Mouse (Mus musculus) embryo, embryonic 10 days (tissue): ENCODE measurements around the gene Iqcn.
A peak's percentile ranks its signal among the peaks of the same experiment; 100 is the strongest.

Source experiments
- DNase-seq: peaks from one replicate; pipeline ENCODE4 v3.0.0-alpha.2; 2015; ENCODE audit warnings: low spot score

Iqcn gene

GRCm38 (mm10) chr8:70703287-70703686 is at the start of gene Iqcn:
Gene Iqcn, plus strand, starts transcription at chr8:70703457.
- no peak for DNase-seq

GRCm38 (mm10) chr8:70654121-70654520 is 49.1 kb upstream of the Iqcn start:
- DNase-seq: no peak

DNA sequence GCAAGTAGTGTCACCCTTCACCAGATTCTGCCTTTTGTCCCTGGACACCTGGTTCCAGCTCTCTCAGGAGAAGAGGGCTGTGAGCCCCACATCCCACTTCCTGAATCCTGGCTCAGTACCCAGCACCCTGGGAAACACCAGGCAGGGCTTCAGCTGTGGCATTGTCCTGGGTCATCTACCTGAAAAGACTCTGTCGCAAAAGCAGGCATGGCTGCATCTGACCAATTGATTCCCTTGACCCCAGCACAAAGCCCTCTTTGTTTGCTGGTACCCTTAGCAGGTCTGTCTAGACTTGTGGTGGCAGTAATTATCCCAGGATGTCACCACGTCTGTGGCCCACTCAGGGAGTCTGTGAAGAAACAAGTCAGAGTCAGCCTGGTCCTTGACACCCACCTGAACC is 47.8 kb upstream of the Iqcn start:
- peak; percentile 37 for DNase-seq

GRCm38 (mm10) chr8:70656193-70656790 is 47.0 kb upstream of the Iqcn start:
- peak; percentile 61 for DNase-seq

DNA sequence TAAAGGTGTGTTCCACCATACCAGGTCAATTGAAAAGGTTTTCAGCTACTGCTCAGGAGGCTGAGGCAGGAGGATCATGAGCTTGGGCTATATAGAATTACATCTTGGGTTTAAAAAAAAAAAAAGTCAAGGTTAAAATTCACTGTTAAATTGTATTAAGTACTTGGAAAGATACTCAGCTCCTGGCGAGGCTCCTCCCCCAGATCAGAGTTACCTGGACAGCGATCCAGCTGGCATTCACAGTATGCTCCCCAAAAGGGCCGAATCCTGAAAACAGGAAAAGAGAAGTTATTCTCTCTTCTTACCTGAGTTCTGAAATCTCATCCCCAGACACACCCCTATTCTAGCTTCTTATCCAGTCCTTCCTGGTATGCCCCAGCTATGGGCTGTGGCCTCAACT is 46.0 kb upstream of the Iqcn start:
- DNase-seq: no peak

DNA sequence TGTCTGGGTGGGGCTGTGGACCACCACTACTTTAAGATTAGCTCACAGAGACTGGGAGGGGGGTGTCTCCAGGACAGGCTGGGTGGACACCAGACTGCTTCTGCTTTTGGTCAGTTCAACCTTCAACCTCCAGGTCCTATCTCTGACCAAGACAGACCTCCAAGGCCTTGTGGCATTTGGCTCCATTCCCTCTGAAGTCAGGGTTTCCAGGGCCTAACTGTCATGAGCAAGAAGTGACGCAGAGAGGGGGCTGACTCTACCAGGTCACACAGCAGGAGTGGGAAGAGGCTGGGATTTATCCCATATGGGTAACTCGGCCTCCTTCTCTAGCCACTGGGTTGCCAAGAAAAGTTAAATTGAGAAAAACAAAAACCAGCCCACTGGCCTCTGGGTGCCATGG is 45.5 kb upstream of the Iqcn start:
- DNase-seq: no peak

- no peak for DNase-seq
Measured at GRCm38 (mm10) chr8:70658897-70659603, 44.2 kb upstream of the Iqcn start.

DNA sequence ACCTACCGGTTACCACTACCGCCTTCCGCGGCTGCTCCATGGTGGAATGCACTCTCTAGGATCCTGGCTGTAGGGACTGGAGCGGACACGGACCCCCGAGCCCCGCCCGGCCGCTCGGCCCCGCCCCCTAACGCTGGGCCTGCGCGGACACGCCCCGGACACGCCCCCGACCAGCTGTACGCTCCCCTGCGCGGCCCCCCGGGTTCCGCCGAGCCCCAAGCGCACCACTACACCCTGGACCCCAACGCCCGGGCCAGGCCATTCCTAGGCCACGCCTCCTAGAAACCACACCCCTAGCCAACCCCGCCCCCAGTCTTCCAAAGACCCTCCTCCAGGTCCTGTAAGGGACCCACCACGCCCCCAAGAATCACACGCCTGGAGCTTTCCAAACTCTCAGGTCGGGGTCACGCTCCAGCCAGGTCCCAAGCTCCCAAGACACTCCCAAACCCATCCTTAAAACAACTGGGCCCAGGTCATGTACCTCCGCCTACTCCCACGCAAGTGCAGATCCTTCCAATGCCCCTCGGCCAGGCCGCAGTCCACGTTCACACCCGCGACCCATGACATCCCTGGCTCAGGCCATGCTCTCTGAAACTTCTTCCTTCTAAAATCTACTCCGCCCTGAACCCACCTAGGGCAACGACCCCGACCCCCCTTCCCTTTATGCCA is 43.5 kb upstream of the Iqcn start:
- peak; percentile 90 for DNase-seq

DNA sequence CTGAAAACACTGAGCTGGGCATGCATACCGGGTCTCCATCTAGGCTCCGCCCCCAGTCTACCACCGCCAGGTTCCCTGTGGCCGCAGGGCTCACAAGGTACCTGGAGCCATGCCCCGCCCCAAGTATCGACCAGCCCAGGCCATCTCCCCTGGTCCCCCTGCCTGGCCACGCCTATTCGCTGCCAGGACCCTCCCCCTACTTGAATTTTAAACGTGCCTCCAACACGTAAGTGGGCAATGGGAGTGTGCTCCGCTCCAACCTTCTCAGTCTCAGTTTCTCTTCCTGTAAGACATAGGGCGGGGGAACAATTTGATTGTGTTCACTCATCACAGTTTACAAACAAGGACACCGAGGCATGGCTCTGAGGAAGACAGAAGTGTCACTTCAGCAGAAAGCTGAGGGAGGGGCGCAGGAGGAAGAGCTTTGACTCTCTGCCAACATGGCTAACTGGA is 43.0 kb upstream of the Iqcn start, which contains the start of gene Pgpep1:
Pgpep1 (minus strand) TSS at position 116 of the 453 bp plus-strand sequence.
- DNase-seq: peak; percentile 72

- no peak for DNase-seq
Measured at GRCm38 (mm10) chr8:70663691-70664090, 39.6 kb upstream of the Iqcn start.

GRCm38 (mm10) chr8:70664631-70665030 is 38.6 kb upstream of the Iqcn start:
- DNase-seq: no peak

DNA sequence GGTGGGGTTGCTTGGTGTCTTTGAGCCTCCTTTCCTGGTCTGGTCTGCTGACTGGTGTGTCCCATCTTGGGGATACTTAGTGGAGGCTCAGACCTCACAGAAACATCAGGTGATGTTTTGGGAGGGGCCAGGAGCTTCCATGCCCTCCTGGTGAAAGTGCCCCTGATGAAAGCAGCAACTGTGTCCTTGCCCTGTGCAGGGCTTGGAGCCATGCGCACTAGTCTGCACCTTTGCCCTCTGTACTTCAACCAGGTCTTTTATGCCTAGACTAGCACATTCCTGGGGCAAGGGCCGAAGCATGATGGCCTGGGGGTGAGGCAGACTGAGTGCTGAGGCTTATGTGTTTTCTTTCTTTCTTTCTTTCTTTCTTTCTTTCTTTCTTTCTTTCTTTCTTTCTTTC is 37.7 kb upstream of the Iqcn start:
- DNase-seq: no peak

DNA sequence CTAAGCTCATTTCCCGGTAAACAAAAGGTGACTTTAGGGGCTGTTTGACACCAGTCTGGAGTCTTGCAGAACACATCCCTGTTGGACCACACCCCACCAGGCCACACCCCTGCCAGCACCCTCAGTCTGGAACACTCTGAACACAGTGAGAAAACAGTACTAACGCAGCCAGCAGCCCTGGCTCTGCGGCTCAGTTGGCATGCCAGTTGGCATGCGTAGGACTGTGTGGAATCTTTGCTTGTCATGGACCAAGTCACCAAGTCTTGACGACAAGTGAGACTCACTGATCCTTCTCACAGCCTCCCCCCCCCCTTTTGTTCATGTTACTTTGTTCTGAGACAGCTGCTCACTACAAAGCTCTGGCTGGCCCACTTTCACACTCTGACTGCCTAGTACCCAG is 36.2 kb upstream of the Iqcn start:
- DNase-seq: no peak

DNA sequence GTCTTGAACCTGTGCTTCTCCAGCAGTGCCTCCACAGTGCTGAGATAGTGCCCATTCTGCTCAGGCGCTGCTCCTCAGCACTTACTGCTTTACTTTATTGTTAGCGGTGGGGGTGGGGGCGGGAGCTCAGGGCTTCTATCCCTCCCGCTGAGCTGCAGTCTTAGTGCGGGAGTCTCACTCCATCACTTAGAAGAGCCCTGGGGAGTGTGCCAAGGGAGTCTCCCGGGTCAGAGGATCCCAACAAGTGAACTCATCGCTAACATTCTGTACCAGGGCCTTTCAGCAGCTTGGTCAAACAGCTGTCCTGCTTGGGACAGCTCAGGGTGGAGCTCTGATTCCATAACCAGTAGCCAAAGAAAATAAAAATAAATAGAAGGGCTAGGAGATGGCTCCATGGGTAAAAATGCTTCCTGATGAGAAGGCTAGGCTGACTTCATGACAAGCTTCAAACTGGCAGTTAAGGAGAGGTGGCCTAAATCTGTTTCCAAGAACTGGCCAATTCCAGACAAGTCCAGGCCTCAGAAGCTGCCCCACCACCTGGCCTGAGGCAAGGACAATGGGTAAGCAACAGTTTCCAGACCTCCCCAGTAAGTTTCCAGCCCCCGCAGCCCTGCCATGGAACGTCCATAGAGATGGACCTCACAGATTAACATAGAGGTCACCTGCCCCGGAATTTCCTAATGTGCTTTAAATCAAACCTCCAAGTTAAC is 31.5 kb upstream of the Iqcn start:
- no peak for DNase-seq

GRCm38 (mm10) chr8:70672325-70673078 is 30.8 kb upstream of the Iqcn start:
- DNase-seq: no peak

DNA sequence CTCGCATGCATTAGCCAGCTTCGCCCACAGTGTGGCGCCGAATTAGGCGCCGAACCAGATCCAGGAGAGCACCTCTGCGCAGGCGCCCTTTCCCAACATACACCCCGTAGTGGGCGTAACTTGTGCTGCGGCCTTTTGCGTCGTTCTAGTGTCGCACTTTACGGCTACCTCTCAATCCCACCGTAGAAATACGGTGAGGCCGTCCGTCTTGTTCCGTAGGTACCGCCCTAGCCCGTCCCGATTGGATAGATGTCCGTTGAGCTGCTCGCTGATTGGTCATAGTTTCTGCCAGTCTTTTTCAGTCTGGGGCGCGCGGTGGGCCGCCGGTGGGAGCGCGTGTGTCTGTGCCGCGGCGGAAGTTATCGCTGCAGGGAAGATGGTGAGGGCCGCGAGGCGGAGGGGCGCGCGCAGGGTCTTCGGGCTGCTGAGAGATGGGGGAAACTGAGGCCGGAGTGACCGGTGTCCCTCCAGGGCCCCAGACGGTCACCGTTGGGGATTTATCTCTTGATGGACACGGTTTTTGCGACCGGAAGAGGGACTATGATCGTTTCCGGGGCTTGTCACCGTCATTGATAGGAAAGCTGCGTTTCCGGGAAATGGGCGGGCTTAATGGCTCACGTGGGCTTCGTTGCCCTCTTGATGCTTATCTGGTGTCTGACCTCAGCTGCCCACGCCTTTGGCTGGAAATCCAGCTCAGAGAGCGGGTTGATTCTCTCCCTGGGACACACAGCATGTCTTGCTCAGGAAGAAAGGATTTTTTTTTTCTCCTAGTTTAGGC is 30.0 kb upstream of the Iqcn start, which contains the start of gene Lsm4:
Lsm4 (plus strand) TSS at position 170 of the 778 bp plus-strand sequence.
- DNase-seq: peak; percentile 100

DNA sequence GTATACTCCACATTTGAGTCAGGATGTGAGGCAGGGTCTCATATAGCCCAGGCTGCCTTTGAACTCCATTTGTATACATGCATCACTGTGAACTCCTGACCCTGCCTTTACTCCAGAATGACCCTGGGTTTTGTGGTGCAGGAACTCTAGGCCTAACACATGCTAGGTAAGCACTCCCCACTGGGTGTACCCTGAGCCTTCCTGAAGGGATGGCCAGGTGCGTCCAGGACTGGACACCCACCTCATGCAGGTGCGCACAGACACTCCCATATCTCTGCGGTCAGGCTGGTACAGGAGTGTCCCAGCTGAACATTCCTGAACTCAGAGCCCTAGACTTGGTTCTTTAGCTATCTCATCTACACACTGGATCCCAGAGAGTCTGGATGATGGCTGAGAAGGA is 29.1 kb upstream of the Iqcn start:
- no peak for DNase-seq

DNA sequence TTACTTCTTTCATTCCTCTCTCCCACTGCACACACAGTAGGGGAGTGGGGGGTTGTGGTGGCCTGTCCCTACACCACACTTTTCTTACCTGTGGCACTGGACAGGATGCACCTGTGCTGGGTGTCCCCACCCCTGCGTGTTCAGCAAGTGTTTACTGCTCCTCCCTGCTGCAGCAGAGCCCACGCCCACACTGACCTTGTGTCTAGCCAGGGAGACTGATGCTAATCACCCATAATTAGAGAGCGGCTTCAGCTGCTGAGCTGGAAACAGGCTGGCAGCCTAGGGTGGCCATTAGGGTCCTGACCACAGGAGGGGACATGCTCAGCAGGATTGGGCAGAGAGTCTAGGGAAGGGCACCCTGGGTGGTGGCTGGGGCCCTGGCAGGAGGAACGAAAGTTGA is 28.5 kb upstream of the Iqcn start:
- DNase-seq: no peak

GRCm38 (mm10) chr8:70675336-70675735 is 27.9 kb upstream of the Iqcn start:
- DNase-seq: no peak

DNA sequence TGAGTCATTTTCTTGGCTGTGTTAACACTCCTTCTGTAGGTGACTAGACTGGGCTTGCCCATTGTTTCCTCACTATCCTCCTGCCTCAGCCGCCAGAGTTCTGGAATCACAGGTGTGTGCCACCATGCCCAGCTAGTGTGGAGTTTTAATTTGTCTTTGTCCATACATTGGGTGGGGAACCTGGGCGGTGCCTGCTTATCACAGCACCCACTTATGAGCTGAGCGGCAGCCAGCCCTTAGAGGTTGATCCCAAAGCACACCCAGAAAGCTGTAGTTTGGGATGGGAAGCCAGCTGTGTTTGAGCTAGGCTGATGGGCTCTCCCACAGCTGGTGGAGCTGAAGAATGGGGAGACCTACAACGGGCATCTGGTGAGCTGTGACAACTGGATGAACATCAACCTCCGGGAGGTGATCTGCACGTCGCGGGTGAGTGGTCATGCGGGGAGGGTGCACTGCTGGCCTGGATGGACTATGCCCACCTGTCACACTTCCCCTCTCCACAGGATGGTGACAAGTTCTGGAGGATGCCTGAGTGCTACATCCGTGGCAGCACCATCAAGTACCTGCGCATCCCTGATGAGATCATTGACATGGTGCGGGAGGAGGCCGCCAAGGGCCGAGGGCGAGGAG is 25.7 kb upstream of the Iqcn start:
- DNase-seq: no peak
